Mouse (Mus musculus) heart, adult 8-10 months (tissue): ENCODE measurements around the gene Tppp3. TPM values are rescaled to one million over a fixed set of nuclear protein-coding genes. Genes with fewer than 3 reads are reported as not detected.

Experiments used
- DNase-seq: peaks from one replicate; pipeline ENCODE4 v3.0.0; 2022; ENCODE audit warnings: low spot score
- total RNA-seq, 4 experiments: library from RNA; stranded (reverse); gene quantifications; 2 replicates each; pipeline ENCODE4 v1.2.4; 2022

Gene Tppp3
- total RNA-seq, 4 experiments from 2014 or later = 25.8 to 42.5 (median 34.9) TPM

GRCm38 (mm10) chr8:105484392-105484791 is 13.1 kb upstream of the Tppp3 start:
- DNase-seq = no peak

DNA sequence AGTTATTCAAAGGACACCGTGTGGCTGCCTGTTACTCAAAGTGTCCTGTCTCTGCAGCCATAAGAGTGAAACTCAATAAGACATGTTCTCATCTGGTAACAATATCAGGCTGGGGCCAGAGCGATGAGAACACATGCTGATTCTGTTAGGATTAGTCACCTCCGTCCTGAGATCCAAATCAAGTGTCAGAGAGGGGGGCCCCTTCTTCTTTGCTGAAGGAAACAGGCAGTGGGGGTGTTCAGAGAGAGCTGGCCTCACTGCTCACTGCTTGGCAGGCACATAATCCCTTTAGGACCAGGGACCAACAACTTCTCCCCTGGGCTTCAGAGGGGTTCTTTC is 12.7 kb upstream of the Tppp3 start:
- no peak for DNase-seq

DNA sequence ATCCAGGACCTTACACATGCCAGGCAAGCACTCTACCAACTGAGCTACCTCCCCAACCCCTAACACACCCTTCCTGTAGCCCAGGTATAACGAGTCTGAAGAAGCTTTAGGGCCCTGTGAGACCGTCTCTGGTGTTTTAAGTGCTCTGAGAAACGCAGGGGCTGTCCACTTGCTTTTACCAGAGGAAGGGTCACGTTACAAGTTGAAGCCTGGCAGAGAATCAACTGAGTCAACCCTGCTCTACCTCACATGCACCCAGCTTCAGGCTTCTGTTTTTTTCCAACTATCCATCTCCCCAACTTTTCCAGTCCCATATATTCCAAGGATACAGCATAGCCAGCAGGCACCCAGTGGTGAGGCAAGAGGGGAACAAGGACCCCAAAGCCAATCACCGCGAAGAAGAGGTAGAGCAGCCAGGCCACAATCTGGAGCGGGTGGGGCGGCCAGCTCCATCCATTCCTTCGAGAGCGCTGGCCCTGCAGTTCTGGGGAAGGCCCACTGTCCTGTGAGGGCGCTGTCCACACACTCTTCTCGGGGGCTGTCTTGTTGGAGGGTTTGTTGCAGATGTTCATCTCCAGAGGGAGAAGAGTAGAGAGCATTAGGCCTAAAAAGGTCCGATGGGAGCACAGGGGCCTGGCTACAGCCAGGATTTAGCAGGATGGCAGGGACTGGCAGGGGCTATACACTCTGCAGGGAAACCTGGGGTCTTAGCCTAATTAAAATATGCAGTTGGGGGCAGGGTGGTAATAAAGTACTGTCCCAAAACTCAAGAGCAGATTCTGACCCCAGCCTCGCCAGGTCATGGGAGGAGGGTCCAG is 12.1 kb upstream of the Tppp3 start:
- DNase-seq = peak; percentile 69

DNA sequence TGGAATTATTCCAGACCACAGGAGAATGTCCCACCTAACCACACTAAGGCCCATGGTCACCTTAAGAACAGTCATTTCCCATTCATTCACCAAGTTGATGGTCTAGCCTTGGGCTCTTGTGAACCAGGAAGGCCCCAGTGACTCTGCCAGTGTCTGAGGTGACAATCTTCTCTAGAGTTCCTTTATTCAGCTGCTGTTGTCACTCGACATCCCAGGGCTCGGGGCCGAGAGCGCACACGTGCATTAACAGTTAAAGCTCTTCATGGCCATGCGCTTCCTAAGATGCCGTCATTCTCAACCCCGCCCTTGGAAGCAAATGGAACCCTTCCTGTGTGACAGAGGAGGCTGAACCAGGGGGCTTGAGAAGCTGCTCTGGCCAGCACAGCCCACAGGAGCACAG is 10.8 kb upstream of the Tppp3 start:
- DNase-seq = no peak

GRCm38 (mm10) chr8:105481453-105481852 is 10.1 kb upstream of the Tppp3 start:
- DNase-seq = no peak

GRCm38 (mm10) chr8:105481013-105481412 is 9.7 kb upstream of the Tppp3 start:
- DNase-seq = no peak

DNA sequence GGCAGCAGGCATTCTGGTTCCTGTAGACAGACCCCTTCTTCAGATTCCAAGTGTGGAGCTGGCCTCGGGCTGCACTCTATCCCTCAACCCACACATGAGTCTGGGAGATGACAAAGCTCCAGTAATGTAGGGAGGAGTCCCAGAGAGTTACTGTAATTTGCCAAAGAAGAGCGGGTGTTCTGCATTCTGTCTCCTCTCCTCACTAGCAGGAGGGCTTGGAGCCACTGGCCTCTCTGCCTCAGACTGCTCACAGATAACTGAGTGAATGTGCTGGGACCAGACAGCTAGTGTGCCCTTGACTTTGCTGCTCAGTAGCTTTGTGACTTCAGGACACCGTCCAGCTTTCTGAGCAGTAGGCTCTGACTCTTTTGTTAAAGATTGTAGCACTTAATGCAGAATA is 6.5 kb upstream of the Tppp3 start:
- no peak for DNase-seq

GRCm38 (mm10) chr8:105476628-105477413 is 5.5 kb upstream of the Tppp3 start:
- DNase-seq = no peak

DNA sequence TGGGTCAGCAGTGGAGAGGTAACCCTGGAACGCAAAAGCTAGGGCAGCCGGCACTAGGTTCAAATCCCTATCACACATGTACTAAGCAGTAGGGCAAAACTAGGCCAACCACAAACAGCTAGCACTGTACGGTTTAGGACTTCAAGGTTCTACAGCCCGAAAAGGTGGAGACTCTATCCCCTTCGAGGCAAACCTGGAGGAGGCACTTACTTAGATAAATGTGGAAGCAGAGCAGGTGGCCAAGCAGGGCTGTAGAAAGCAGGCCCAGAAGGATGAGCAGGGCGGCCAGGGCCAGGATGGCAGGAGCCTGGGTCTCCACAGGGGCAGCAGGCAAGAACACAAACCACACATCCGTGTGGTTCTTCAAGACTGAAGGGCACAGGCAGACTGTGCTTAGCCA is 4.8 kb upstream of the Tppp3 start:
- no peak for DNase-seq

DNA sequence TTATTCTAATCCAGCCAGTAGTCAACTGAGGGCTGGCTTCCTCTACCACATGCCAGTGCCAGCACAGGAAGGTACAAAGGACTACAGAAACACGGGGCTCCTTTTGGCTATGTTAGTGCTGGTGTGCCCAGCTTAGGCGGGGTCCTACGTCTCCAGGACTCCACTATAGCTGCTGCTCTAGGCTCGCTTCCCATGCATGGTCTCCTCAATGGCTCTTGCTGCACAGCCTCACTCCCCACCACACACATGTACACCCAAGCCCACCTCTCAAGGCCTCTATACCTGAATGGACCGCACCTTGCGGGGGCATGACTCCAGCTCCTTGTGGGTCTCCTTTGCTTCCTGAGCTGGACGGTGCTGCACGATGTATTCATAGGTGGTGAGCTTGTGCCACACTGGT is 4.4 kb upstream of the Tppp3 start:
- DNase-seq = no peak

DNA sequence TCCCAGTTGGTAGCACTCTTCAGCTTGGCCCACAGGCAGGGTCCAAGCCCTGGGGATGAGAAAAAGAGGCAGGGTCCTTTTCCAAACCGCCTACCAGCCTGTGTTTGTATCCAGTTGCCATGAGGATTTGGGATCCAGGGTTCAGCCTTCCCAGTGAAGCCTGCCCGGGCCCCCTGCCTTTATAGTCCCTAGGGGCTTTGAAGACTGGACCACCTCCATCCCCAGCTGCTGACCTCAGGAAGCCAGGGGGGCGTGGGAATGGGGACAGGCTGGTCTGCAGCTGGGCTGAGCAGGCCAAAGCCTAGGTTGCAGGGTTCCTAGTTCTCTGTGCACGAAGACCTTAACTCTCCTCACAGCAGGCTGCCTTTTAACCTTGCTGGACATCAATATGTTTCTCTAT is 3.9 kb upstream of the Tppp3 start:
- DNase-seq = peak; percentile 78

- no peak for DNase-seq
Measured at GRCm38 (mm10) chr8:105474680-105475079, 3.4 kb upstream of the Tppp3 start.

DNA sequence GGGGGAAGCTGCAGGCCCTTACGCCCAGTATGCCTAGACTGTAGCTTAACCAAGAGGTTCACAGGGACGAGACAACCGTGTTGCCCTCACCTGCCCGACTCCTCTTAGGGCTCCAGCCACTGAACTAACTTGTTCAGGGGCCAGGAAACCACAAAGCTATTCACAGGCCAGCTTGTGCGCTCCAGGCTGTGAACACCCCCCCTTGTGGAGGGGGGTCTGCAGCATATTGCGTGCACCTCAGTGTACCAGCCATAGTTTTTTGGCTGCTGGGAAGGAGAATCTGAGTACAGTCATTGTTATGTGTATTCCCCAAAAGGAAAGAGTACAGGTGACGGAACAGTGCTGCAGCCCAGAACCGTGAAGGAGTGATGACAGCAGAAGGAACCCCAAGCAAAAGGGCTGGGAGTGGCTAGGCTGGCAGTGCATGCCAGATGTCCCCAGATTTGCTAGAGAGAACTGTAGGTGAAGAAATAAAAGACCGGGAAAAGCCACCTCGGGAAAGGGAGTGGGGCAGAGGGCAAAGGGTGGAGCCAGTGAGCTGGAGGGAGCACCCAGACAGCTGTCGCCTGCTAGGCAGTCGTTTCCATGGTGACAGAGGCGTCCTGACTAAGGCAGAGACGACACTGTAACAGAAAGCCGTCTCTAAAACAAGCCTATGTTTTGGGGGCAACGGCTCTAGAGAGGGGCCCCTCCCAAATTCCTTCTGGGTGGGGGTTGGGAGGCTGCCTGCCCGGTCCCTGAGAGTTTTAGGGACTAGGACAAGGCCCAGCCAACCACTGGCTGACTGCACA is 2.7 kb upstream of the Tppp3 start:
- no peak for DNase-seq

- DNase-seq = no peak
Measured at GRCm38 (mm10) chr8:105472983-105473382, 1.7 kb upstream of the Tppp3 start.

- DNase-seq = no peak
Measured at GRCm38 (mm10) chr8:105472414-105472932, 1.1 kb upstream of the Tppp3 start.

DNA sequence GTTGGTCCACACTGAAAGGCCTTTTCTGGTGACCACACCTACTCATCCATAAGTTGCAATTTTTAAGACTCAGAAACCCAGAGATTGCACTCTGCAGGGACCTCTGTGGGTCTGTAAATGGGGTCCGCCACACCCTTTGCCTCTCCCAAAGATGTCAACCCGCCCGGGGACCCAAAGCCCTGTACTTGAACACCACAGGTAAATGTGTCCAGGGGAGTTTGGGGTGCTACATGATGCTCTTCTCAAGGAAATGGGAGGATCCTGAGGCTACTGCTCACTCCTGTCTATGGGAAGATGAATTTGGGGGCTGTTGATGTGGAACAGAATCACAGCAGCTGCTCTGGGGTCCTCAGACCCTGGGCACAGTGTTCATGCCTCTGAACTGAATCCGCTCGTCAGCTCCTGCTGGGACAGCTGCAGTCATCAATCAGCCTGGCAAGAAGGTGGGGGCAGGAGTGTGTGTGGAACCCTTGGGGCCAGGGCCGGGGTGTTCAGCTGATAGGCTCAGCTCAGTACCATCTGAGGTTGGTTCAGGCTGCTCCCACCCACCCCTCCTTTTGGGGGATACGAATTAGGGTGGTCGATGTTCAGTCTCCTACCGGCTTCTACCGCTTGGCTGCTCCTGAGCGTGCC is 529 bp downstream of the Tppp3 start:
- DNase-seq = no peak

GRCm38 (mm10) chr8:105470262-105470661 is 1.1 kb downstream of the Tppp3 start:
- no peak for DNase-seq

DNA sequence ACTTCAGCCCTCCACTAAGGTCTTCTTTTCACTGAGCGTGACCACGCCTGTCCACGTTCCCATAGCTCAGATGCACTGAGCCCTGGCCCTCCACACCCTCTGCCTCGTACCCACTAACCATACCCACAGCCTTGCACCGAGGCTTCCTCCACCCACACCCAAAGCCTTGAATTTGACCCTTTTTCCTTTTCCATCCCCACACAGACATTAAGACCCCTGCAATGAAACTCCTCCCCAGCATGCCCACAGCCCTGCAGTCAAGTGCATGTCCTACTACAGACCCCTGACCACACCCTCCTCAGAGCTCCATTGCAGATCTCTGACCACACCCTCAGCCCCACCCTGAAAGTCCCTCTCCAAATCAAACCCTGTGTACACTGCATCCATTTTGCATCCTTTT is 1.5 kb downstream of the Tppp3 start:
- no peak for DNase-seq

DNA sequence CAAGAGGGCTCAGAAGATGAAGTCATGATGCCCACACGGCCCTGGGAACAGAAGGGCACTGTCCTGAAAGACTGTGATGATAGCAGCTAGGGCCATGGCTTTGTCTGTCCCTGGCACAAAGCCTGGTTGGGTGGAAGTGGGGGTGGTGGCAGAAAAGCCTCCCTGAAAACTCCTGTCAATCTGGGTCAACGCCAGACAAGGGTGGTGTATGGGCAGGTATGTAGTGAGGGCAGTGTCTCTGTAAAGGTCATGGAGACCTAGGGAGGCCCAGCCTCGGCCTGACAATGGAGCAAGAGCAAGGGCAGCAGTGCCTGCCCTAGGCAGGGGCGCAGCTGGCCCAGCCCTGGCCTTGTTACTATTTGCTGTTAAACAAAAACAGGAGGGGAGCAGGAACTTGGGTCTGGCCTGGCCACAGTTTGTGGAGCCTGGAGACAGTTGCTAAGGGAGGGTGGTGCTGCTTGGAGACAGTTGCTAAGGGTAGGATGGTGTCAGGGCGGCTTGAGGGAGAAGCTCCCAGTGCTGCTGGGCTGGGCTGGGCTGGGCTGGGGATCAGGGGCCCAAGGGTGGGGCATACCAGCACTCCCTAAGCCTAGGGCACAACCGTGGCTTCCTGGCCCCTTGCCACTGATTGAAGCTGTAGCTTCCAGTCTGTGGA is 2.2 kb downstream of the Tppp3 start:
- no peak for DNase-seq

- DNase-seq = no peak
Measured at GRCm38 (mm10) chr8:105468002-105468720, 3.2 kb downstream of the Tppp3 start.
